Mouse (Mus musculus) CD4-positive naive resting alpha-beta T cell, adult 57 days (primary cell): ENCODE measurements around the gene Zfp384. TPM values are rescaled to one million over a fixed set of nuclear protein-coding genes. Genes with fewer than 3 reads are reported as not detected.

ENCODE experiments used
- total RNA-seq: library from RNA; stranded (reverse); gene quantifications from one replicate; pipeline ENCODE4 v1.2.4, GENCODE M21; 2023

Gene Zfp384
- total RNA-seq: 88.6 TPM

GRCm38 (mm10) chr6:125009129-125009180, at the start of gene Zfp384:
Zfp384 (plus strand) TSS chr6:125009145.

DNA sequence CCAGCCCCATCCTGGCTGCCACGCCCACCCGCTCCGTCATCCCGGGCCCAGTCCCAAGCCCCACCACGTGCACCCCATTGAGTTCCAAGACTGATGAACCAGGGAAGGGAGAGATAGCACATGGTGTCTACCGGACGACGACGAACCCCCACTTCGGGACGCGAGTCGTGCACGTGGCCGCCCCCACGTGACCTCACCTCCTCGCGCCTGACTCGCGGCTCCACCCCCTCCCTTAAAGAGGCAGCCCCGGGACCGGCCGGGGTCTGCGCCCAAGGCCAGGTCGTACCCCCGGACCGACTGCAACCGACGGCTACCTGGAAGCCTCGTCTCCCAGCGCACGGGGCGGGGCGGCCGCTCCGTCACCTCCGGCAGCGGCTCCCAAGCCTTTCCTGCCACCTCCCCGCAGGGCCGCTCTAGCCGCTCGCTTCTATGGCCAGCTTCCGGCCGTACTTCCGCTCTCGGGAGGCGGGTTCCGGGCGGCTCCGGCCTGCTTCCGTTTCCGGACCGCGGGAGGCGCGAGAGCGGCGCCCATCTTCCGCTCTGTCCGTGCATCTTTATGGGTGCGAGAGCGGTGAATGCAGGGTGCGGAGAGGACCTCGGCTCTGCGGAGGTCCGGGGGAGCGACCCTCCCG, 43.7 kb upstream of the Zfp384 start, which contains the start of gene Cops7a:
Gene Cops7a (minus strand): TSS at position 451 of the 632 bp plus-strand sequence.

DNA sequence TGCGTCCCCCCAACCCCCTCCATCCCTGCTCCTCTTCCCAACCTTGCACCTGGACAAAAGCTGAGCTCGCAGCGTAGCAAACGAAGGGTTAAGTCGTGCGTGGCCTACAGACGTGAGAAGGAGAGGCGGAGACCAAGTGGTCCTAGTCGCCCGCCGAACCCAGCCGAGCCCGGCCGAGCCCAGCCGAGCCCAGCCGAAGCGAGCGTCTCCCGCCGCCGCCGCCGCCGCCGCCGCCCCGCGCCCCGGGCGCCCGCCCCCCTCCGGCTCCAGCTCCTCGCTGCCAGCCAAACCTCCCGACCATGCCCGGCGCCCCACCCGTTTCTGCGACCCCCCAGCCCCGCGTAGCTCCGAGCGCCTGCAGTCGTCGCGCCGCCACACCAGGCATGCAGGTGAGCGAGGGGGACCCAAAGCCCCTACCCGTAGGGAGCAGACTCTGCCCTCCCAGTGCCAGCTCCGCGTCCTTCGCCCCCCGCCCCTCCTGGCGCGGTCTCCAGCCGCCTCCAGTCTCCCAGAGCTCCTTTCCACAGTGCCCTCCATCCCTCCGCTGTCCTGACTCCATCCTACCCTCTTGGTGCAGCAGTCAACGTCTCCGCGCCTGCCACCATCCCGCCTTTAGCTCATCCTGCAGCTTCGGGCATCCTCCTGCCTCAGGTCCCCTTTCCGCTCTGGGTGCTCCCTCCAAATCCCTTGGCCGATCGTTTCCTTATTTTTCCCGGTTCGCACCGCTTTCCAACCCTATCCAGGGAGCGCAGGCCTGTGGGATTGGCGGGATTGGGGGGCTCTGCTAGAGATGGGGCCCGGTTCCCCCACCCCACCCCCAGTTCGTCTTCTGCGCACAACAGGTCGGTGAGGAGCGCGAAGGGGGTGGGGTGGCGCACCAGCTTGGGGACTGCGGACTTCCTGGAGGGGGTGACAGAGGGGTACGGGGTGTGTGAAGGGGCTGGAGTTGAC, 12.1 kb upstream of the Zfp384 start, which contains the start of gene Pianp:
Gene Pianp (plus strand): TSS at position 144 of the 951 bp plus-strand sequence.

DNA sequence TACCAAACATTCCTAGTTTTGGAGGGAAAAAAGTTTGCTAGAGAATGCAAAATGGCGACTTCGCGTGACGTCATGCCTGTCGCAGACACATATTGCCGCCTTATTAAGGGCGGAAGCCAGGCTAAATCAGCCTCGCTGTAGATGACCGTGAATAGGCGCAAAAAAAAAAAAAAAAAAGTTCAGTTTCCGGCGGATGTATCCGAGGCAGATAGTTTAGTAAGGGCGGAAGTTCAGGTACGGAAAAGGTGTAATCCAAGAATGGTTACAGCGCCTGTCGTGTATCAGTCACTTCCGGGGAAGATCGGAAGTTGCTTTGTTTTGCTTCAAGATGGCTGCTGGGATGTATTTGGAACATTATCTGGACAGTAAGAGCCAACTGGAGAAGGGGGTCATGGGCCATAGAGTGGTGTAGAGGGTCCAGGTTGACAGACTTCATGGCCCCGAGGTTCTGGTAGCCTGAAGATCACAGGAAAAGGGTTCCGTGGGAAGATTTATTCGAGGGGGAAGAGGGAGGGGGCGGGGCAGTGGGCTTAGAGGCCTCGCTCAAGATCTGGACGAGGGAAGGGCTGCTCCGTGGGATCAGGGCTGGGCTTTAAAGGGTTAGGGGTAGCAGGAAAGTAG, 30.7 kb downstream of the Zfp384 start, which contains the start of gene Ing4:
Gene Ing4 (plus strand): TSS at position 228 of the 621 bp plus-strand sequence.

GRCm38 (mm10) chr6:125049678-125050077, 40.7 kb downstream of the Zfp384 start, which contains the start of gene Acrbp:
Acrbp (plus strand) TSS chr6:125049689.

DNA sequence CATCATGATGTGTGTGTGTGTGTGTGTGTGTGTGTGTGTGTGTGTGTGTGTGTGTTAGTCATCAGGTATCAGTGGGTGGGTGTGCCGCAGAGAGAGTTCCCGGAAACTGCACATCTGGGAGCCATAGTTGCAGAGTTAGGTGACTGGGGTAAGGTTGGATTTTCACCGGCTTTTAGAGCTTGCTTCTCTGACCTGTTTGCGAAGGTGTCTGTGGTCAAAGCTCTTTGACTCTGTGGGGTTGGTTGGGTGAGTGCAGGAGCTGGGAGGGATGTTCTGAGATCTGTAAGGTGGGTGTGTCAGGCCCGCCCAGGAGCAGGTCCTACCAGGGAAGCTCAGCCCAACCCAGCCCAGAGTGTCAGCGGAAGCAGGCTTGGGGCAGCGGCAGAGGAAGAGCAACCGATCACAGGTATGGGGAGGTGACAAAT, 58.6 kb downstream of the Zfp384 start, which contains the start of gene Lpar5:
Gene Lpar5 (plus strand): TSS at position 350 of the 425 bp plus-strand sequence.

Other genes with a start within 250 kb of the Zfp384 start
- 2.7 TPM for gene Eno2, start 239.5 kb upstream of the Zfp384 start, total RNA-seq
- gene Lrrc23, start 229.4 kb upstream of the Zfp384 start, total RNA-seq: 10.8 TPM
- gene Spsb2, start 200.5 kb upstream of the Zfp384 start, total RNA-seq: 3.6 TPM
- gene Tpi1, start 194.8 kb upstream of the Zfp384 start, total RNA-seq: 31.2 TPM
- gene Usp5, start 179.7 kb upstream of the Zfp384 start, total RNA-seq: 58.0 TPM
- gene Cdca3, start 179.6 kb upstream of the Zfp384 start, total RNA-seq: 1.8 TPM
- gene Gnb3, start 168.9 kb upstream of the Zfp384 start, total RNA-seq: not detected
- 1.0 TPM for gene P3h3, start 151.4 kb upstream of the Zfp384 start, total RNA-seq
- 2.3 TPM for gene Gpr162, start 145.2 kb upstream of the Zfp384 start, total RNA-seq
- 458 TPM for gene Cd4, start 120.9 kb upstream of the Zfp384 start, total RNA-seq
- gene Lag3, start 97.4 kb upstream of the Zfp384 start, total RNA-seq: 1.6 TPM
- gene Ptms, start 89.0 kb upstream of the Zfp384 start, total RNA-seq: 75.5 TPM
- 86.9 TPM for gene Mlf2, start 77.8 kb upstream of the Zfp384 start, total RNA-seq
- gene Cops7a, start 43.6 kb upstream of the Zfp384 start, total RNA-seq: 35.8 TPM
- gene Pianp, start 12.5 kb upstream of the Zfp384 start, total RNA-seq: 0.89 TPM
- 73.3 TPM for gene Ing4, start 30.6 kb downstream of the Zfp384 start, total RNA-seq
- gene Acrbp, start 40.5 kb downstream of the Zfp384 start, total RNA-seq: 12.8 TPM
- 16.1 TPM for gene Lpar5, start 58.8 kb downstream of the Zfp384 start, total RNA-seq
- gene Chd4, start 86.8 kb downstream of the Zfp384 start, total RNA-seq: 314 TPM
- gene Nop2, start 122.8 kb downstream of the Zfp384 start, total RNA-seq: 41.2 TPM
- gene Iffo1, start 136.1 kb downstream of the Zfp384 start, total RNA-seq: 37.3 TPM
- 424 TPM for gene Gapdh, start 157.3 kb downstream of the Zfp384 start, total RNA-seq
- 30.5 TPM for gene Ncapd2, start 182.6 kb downstream of the Zfp384 start, total RNA-seq
- 21.1 TPM for gene Mrpl51, start 182.7 kb downstream of the Zfp384 start, total RNA-seq
- gene Vamp1, start 206.4 kb downstream of the Zfp384 start, total RNA-seq: 134 TPM
- gene Tapbpl, start 222.7 kb downstream of the Zfp384 start, total RNA-seq: 29.8 TPM
- gene Cd27, start 227.9 kb downstream of the Zfp384 start, total RNA-seq: 248 TPM